Mouse (Mus musculus): ENCODE data around the gene Fbxw2. TPM values are rescaled to one million over a fixed set of nuclear protein-coding genes. Genes with fewer than 3 reads are reported as not detected.

Gene Fbxw2
- polyA plus RNA-seq, 1 experiment from 2014 or later = 61.0 TPM

DNA sequence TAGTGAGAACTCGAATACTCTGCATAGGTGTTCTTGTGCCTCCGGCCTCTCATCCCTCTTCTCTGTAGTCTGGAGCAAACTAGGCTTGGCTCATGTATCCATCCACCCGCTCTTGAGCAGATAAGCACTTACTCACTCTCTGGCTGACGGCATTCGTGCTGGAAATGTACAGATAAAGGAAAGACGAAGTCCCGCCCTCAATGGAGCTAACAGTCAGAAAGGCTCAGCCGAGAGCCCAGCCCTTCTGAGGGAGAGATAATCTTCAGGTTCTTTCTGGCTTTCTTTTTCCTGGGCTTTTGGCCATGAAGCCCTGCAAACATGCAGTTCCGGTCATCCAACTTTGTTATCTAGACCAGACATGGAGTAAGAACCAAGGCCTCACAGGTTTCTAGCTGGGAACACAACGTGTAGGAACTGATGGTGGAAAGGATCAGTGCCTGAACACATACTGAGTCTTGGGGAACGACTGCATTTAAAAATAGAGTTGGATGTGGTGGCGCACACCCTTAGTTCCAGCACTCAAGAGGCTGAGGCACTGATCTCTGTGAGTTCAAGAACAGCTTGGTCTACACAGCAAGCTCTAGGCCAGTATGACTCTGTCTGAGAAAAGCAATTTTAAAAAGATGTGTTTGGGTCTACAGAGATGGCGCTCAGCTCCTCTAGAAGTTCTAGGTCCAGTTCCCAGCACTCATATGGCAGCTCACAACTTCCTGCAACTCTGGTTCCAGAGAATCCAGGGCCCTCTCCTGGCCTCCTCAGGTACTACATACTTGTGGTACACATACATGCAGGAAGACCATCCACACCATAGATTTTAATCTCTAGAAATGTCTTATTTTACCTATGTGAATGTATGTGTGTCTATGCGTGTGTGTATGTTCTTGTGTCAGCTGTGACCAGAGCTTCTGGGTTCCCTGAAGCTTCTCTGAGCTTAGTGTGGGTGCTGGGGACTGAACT lies 42.8 kb downstream of the Fbxw2 start:
- no peak for TF ChIP-seq CTCF (IDR thresholded peaks at IDR 0.05; ENCODE audit: low read depth)
- Histone ChIP-seq H3K9me3 (replicated peaks; ENCODE audit: low read length) (no peaks in the 10 kb centered on the region), H3K36me3 (ENCODE audit: insufficient read depth, low read length) (peaks cover 44% of the 10 kb centered on the region), H3K4me1 (replicated peaks; ENCODE audit: insufficient read depth, low read length) (no peaks in the 10 kb centered on the region), H3K27ac (no peak overlapping the region), H3K9ac (ENCODE audit: low read depth, low read length) (no peak overlapping the region), H3K27me3 (ENCODE audit: insufficient read depth, low read length) (no peaks in the 10 kb centered on the region), H3K4me2 (ENCODE audit: low read length) (no peak overlapping the region), H3K4me3 (replicated peaks; ENCODE audit: low read depth, low read length) (no peak overlapping the region)
- ATAC-seq (replicated peaks; ENCODE audit: low FRiP score, low read depth) (no peak), DNase-seq (ENCODE audit: low spot score) (no peak)
- WGBS = 90% methylated on average over 14 of the region's 14 CpGs

DNA sequence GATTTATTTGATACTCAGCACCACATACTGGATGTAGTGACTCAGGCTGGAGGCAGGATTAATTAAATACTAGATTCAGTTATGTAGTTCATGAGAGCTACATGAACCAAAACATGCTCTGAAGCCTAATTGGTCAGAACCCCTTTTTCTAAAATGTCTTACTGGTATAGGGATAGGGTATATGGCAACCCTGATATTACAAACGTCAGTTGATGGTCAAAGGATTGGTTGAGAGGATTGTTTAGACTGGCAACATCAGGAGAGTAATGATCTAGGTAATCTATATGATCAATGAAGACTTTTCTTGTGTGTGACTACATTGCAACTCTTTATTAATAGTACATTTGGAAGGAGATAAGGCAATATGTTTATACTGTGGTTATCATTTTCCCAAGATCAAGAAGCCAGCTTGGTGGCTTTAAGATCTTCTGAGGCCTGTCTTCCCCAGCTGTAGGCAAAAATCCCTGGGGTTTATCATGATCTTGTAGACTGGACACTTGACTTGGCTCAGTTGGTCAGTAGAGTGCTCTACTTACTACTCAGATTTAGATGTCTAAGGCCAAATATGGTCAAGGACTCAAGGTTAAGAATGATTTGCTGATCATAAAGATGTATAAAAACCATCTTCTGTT lies 48.8 kb downstream of the Fbxw2 start:
- peaks cover 50% of the 10 kb centered on the region for H3K36me3 ChIP-seq (ENCODE audit: insufficient read depth, low read length)

DNA sequence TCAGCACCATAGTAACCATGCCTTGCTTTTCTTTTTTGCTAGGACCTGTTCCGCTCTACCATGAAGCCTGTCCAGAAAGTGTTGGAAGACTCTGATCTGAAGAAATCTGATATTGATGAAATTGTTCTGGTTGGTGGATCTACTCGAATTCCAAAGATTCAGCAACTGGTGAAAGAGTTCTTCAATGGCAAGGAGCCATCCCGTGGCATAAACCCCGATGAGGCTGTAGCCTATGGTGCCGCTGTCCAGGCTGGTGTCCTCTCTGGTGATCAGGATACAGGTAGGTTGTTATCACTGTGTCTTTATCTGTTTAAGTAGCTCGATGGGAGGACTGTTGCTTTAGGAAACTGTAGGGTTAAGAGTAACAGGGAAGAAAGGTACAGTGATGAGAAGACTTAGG lies 51.6 kb downstream of the Fbxw2 start:
- Histone ChIP-seq H3K9me3 (replicated peaks; ENCODE audit: low read length) (no peaks in the 10 kb centered on the region), H3K27me3 (ENCODE audit: insufficient read depth, low read length) (no peaks in the 10 kb centered on the region), H3K4me3 (replicated peaks; ENCODE audit: low read depth, low read length) (no peak overlapping the region), H3K27ac (no peak overlapping the region), H3K36me3 (ENCODE audit: insufficient read depth, low read length) (peaks cover 39% of the 10 kb centered on the region), H3K4me1 (replicated peaks; ENCODE audit: insufficient read depth, low read length) (peaks cover 22% of the 10 kb centered on the region), H3K9ac (ENCODE audit: low read depth, low read length) (no peak overlapping the region), H3K4me2 (ENCODE audit: low read length) (peak overlapping the region; percentile 59)
- ATAC-seq (replicated peaks; ENCODE audit: low FRiP score, low read depth) (no peak), DNase-seq (ENCODE audit: low spot score) (no peak)
- WGBS = 74% methylated on average over 6 of the region's 6 CpGs
- no peak for TF ChIP-seq CTCF (IDR thresholded peaks at IDR 0.05; ENCODE audit: low read depth)

More for the DNA sequence above, 48.8 kb downstream of the Fbxw2 start:
- TF ChIP-seq CTCF (IDR thresholded peaks at IDR 0.05; ENCODE audit: low read depth) = no peak
- no peak overlapping the region for H3K9ac ChIP-seq (ENCODE audit: low read depth, low read length)
- H3K4me1 ChIP-seq (replicated peaks; ENCODE audit: insufficient read depth, low read length) = peaks cover 22% of the 10 kb centered on the region
- H3K9me3 ChIP-seq (replicated peaks; ENCODE audit: low read length) = no peaks in the 10 kb centered on the region
- no peak overlapping the region for H3K27ac ChIP-seq
- ATAC-seq (replicated peaks; ENCODE audit: low FRiP score, low read depth) (no peak), DNase-seq (ENCODE audit: low spot score) (no peak)
- no peaks in the 10 kb centered on the region for H3K27me3 ChIP-seq (ENCODE audit: insufficient read depth, low read length)
- no peak overlapping the region for H3K4me2 ChIP-seq (ENCODE audit: low read length)
- 46% methylated on average over 1 of the region's 1 CpGs for WGBS
- H3K4me3 ChIP-seq (replicated peaks; ENCODE audit: low read depth, low read length) = no peak overlapping the region

DNA sequence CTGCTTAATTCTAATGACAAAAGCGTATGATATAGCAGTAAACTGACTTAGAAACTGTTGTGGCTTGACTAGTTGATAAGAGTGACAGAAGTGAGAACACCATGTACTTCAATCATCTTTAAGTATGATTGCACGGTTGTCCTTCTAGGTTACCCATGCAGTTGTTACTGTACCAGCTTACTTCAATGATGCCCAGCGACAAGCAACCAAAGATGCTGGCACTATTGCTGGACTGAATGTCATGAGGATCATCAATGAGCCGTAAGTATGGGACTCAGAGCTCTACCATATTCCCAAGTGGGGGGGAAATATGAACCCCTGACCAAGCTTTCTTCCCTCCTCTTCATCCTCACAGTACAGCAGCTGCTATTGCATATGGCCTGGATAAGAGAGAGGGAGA lies 52.4 kb downstream of the Fbxw2 start:
- Histone ChIP-seq H3K4me1 (replicated peaks; ENCODE audit: insufficient read depth, low read length) (peaks cover 22% of the 10 kb centered on the region), H3K9me3 (replicated peaks; ENCODE audit: low read length) (no peaks in the 10 kb centered on the region), H3K4me2 (ENCODE audit: low read length) (peak overlapping the region; percentile 59), H3K36me3 (ENCODE audit: insufficient read depth, low read length) (peaks cover 38% of the 10 kb centered on the region), H3K9ac (ENCODE audit: low read depth, low read length) (no peak overlapping the region), H3K27ac (no peak overlapping the region), H3K4me3 (replicated peaks; ENCODE audit: low read depth, low read length) (peak overlapping the region; percentile 87; the same call in 1 of the 2 replicates), H3K27me3 (ENCODE audit: insufficient read depth, low read length) (no peaks in the 10 kb centered on the region)
- ATAC-seq (replicated peaks; ENCODE audit: low FRiP score, low read depth) = no peak
- DNase-seq (ENCODE audit: low spot score) = no peak
- TF ChIP-seq CTCF (IDR thresholded peaks at IDR 0.05; ENCODE audit: low read depth) = no peak
- WGBS = 83% methylated on average over 4 of the region's 4 CpGs

DNA sequence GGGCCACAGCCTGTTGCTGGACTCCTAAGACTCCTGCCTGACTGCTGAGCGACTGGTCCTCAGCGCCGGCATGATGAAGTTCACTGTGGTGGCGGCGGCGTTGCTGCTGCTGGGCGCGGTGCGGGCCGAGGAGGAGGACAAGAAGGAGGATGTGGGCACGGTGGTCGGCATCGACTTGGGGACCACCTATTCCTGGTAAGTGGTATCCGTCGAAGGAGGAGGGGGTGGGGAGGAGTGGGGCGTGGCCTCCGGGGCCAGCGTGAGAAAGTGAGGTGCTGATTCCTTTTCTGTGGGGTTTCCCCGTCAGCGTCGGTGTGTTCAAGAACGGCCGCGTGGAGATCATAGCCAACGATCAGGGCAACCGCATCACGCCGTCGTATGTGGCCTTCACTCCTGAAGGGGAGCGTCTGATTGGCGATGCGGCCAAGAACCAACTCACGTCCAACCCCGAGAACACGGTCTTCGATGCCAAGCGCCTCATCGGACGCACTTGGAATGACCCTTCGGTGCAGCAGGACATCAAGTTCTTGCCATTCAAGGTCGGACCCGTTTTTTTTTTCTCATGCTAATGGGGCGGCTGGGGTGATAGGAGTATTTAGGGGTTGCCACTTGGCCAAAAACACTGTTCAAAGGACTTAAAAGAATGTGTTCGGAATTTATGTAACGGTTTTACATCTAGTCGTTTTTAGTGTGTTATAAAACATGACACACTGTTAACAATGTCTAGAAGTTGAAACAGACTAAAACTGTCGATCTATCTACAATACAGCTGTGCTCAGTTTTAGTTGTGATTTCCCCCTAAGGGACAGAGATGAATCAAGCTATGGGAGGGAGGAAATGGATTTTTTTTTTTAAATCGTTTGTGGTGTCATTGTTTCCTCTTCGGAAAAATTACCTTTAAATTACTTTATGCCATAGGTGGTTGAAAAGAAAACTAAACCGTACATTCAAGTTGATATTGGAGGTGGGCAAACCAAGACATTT lies 53.6 kb downstream of the Fbxw2 start:
- DNase-seq (ENCODE audit: low spot score) (peak; percentile 29), ATAC-seq (replicated peaks; ENCODE audit: low FRiP score, low read depth) (0 out of 2 replicates have a peak, but pooled peaks have one; percentile 0)
- no peaks in the 10 kb centered on the region for H3K9me3 ChIP-seq (replicated peaks; ENCODE audit: low read length)
- peak overlapping the region; percentile 59 for H3K4me2 ChIP-seq (ENCODE audit: low read length)
- H3K9ac ChIP-seq (ENCODE audit: low read depth, low read length) = peak overlapping the region; percentile 96
- peak overlapping the region; percentile 87 for H3K27ac ChIP-seq
- H3K4me3 ChIP-seq (replicated peaks; ENCODE audit: low read depth, low read length) = peak overlapping the region; percentile 87
- H3K4me1 ChIP-seq (replicated peaks; ENCODE audit: insufficient read depth, low read length) = peaks cover 22% of the 10 kb centered on the region
- H3K36me3 ChIP-seq (ENCODE audit: insufficient read depth, low read length) = peaks cover 32% of the 10 kb centered on the region
- TF ChIP-seq CTCF (IDR thresholded peaks at IDR 0.05; ENCODE audit: low read depth) = no peak
- no peaks in the 10 kb centered on the region for H3K27me3 ChIP-seq (ENCODE audit: insufficient read depth, low read length)
- 3% methylated on average over 50 of the region's 50 CpGs for WGBS
